Mouse (Mus musculus): ENCODE measurements at regions not wholly inside any gene's neighbourhood (a gene's known extent, or its start where the extent isn't known, plus 50 kb on each side); places are given as distances from the start of the nearest gene placed in this dataset.

GRCm38 (mm10) chr14:72081473-72081872 lies 410.2 kb downstream of the Gm9195 start:
- TF ChIP-seq CTCF (IDR thresholded peaks at IDR 0.05; ENCODE audit: insufficient read depth, low read length) (no peak), POLR2A (IDR thresholded peaks at IDR 0.05; ENCODE audit: borderline replicate concordance, extremely low read depth, low read depth, low read length) (no peak)
